Mouse (Mus musculus): ENCODE results near the gene Mgea5. TPM values are rescaled to one million over a fixed set of nuclear protein-coding genes. Genes with fewer than 3 reads are reported as not detected.

Mgea5 gene
- polyA plus RNA-seq, 1 experiment from 2014 or later = 33.0 TPM

DNA sequence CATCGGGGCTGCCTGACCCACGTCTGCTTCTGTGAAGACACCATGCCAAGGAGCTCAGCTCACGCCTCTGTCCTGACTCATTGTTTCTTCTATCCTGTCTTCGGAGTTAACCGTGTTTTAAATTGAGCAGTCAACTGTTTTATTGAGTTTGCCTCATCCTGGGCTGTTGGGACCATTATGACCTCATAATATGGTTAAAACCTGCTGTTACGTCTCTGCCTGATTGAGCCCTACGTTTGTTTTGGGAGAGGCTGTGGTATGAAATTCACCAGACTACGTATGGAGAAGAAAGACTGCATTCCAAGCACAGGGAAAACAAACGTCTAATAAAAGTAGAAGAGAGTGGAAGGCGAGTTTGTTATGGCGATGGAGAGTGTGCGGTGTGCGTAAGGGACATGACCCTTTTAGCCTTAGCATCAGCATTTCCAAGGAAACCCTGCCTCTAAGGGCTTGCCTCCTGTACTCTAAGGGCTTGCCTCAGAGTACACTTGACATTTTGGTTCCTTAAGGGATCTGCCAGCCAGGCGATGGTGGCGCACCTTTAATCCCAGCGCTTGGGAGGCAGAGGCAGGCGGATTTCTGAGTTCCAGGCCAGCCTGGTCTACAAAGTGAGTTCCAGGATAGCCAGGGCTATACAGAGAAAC is 418 bp upstream of the Mgea5 start:
- Histone ChIP-seq H3K27me3 (ENCODE audit: insufficient read depth, low read length) (no peaks in the 10 kb centered on the region), H3K4me2 (ENCODE audit: low read length) (peak overlapping the region; percentile 55), H3K9ac (ENCODE audit: low read depth, low read length) (peak overlapping the region; percentile 20; the same call in 1 of the 2 replicates), H3K36me3 (ENCODE audit: insufficient read depth, low read length) (peaks cover 6% of the 10 kb centered on the region), H3K27ac (peak overlapping the region; percentile 63), H3K4me3 (replicated peaks; ENCODE audit: low read depth, low read length) (peak overlapping the region; percentile 29), H3K4me1 (replicated peaks; ENCODE audit: insufficient read depth, low read length) (peaks cover 14% of the 10 kb centered on the region), H3K9me3 (replicated peaks; ENCODE audit: low read length) (no peaks in the 10 kb centered on the region)
- no peak for TF ChIP-seq CTCF (IDR thresholded peaks at IDR 0.05; ENCODE audit: low read depth)
- ATAC-seq (replicated peaks; ENCODE audit: low FRiP score, low read depth) = no peak
- 29% methylated on average over 17 of the region's 17 CpGs for WGBS
- DNase-seq (ENCODE audit: low spot score) = no peak

DNA sequence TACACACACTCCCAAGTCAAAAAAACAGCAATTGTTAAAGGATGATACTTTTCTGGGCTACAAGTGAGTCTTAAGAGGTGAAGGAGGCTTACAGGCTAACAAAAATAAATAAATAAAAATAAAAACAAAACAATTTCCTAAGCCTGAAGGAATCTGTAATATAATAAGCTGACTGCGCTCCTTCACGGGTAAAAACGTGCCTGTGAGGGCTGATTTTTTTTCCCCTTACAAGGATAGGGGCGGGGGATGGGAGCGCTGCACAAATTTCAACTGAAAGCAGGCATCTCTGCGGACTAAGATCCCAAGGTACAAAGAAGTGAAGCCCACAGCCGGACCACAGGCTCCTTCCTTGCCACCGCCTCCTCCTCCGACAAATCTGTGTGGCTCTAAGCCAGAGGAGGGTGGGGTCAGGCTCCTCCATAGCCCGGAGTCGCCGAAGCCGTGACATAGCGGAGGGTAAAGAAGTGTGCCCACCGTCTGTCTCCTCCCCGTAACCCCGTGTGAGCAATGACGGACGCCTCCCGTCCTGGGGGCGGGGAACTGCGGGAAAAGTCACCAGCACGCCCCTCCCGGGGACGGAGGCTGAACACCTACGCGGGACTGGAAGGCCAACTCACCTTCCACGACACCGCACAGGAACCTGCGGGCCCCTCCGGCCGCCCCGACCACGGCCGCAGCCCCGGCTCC is 1.2 kb downstream of the Mgea5 start:
- Histone ChIP-seq H3K9ac (ENCODE audit: low read depth, low read length) (peak overlapping the region; percentile 94), H3K4me1 (replicated peaks; ENCODE audit: insufficient read depth, low read length) (peaks cover 14% of the 10 kb centered on the region), H3K27me3 (ENCODE audit: insufficient read depth, low read length) (no peaks in the 10 kb centered on the region), H3K4me2 (ENCODE audit: low read length) (peak overlapping the region; percentile 66), H3K4me3 (replicated peaks; ENCODE audit: low read depth, low read length) (peak overlapping the region; percentile 92), H3K27ac (peak overlapping the region; percentile 99), H3K36me3 (ENCODE audit: insufficient read depth, low read length) (peaks cover 14% of the 10 kb centered on the region), H3K9me3 (replicated peaks; ENCODE audit: low read length) (no peaks in the 10 kb centered on the region)
- TF ChIP-seq CTCF (IDR thresholded peaks at IDR 0.05; ENCODE audit: low read depth) = no peak
- WGBS = 0% methylated on average over 36 of the region's 36 CpGs
- ATAC-seq (replicated peaks; ENCODE audit: low FRiP score, low read depth) (peak; percentile 67), DNase-seq (ENCODE audit: low spot score) (peak; percentile 79)

DNA sequence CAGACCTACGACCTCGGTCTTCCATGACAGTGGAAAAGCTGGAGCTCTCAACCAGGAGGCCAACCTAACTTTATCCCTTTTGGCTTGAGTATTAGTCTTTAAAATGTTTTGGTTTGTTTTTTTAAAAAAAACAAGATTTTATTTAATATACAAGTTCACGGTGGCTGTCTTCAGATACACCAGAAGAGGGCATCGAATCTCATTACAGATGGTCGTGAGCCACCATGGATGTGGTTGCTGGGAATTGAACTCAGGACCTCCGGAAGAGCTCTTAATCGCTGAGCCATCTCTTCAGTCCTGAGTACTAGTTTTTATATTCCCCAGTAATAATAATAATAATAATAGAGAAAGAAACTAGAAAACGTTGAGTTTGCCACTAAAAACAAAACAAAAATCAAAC is 2.0 kb downstream of the Mgea5 start:
- no peak for DNase-seq (ENCODE audit: low spot score)
- H3K4me3 ChIP-seq (replicated peaks; ENCODE audit: low read depth, low read length) = peak overlapping the region; percentile 92
- ATAC-seq (replicated peaks; ENCODE audit: low FRiP score, low read depth) = no peak
- peak overlapping the region; percentile 66 for H3K4me2 ChIP-seq (ENCODE audit: low read length)
- peaks cover 21% of the 10 kb centered on the region for H3K36me3 ChIP-seq (ENCODE audit: insufficient read depth, low read length)
- peaks cover 14% of the 10 kb centered on the region for H3K4me1 ChIP-seq (replicated peaks; ENCODE audit: insufficient read depth, low read length)
- TF ChIP-seq CTCF (IDR thresholded peaks at IDR 0.05; ENCODE audit: low read depth) = peak; percentile 15; the same call in 1 of the 2 replicates
- no peaks in the 10 kb centered on the region for H3K9me3 ChIP-seq (replicated peaks; ENCODE audit: low read length)
- H3K27ac ChIP-seq = no peak overlapping the region
- WGBS = 50% methylated on average over 8 of the region's 8 CpGs
- H3K9ac ChIP-seq (ENCODE audit: low read depth, low read length) = peak overlapping the region; percentile 94; the same call in 1 of the 2 replicates
- H3K27me3 ChIP-seq (ENCODE audit: insufficient read depth, low read length) = no peaks in the 10 kb centered on the region

DNA sequence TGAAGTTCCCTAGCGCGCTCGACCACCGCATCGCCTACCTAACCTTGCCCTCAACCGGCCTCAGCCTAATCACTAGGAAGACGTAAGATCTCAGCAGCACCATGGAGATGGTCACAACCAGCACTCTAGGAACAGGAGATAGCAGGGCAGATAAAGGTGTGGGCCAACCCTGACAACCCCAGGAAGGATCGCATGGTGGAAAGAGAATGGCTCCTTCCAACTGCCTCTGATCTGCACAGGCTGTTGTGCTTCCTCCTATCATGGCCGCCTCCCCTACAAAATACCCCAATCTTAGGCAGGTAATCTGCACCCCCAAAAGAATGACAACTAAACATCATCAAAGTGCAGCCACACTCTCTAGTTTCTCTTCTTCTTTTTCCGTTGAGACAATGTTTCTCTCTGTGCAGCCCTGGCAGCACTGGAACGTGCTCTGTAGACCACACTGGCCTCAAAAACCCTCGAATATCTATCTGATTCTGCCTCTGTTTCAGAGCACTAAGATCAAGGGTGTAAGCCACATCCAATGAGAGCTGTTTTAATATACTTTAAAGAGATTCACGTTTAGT is 3.2 kb downstream of the Mgea5 start:
- Histone ChIP-seq H3K9ac (ENCODE audit: low read depth, low read length) (no peak overlapping the region), H3K9me3 (replicated peaks; ENCODE audit: low read length) (no peaks in the 10 kb centered on the region), H3K4me1 (replicated peaks; ENCODE audit: insufficient read depth, low read length) (peaks cover 14% of the 10 kb centered on the region), H3K4me3 (replicated peaks; ENCODE audit: low read depth, low read length) (no peak overlapping the region), H3K4me2 (ENCODE audit: low read length) (peak overlapping the region; percentile 66), H3K36me3 (ENCODE audit: insufficient read depth, low read length) (peaks cover 32% of the 10 kb centered on the region), H3K27me3 (ENCODE audit: insufficient read depth, low read length) (no peaks in the 10 kb centered on the region), H3K27ac (no peak overlapping the region)
- no peak for DNase-seq (ENCODE audit: low spot score)
- no peak for ATAC-seq (replicated peaks; ENCODE audit: low FRiP score, low read depth)
- WGBS = 79% methylated on average over 13 of the region's 13 CpGs
- TF ChIP-seq CTCF (IDR thresholded peaks at IDR 0.05; ENCODE audit: low read depth) = no peak

DNA sequence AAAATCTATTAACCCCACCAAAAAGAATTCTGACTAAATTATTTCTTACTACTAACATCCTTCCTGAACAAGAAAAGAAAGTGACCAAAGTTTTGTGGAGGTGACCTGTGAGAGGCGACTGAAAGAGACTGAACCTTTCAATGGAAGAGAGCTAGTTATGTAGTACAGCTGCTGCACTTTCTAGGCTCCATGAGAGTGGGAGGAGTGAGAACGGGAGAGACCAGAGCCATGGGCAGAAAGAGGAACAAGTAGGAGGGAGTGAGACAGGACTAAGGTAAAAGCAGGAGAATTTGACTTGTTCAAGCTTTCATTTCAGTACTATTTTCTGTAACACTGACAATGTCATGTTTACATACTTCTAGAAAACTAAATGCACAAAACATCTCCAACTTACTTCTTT is 8.2 kb downstream of the Mgea5 start:
- 72% methylated on average over 2 of the region's 2 CpGs for WGBS
- Histone ChIP-seq H3K9me3 (replicated peaks; ENCODE audit: low read length) (no peaks in the 10 kb centered on the region), H3K9ac (ENCODE audit: low read depth, low read length) (no peak overlapping the region), H3K36me3 (ENCODE audit: insufficient read depth, low read length) (peaks cover 70% of the 10 kb centered on the region), H3K4me1 (replicated peaks; ENCODE audit: insufficient read depth, low read length) (peaks cover 4% of the 10 kb centered on the region), H3K27ac (no peak overlapping the region), H3K4me2 (ENCODE audit: low read length) (no peak overlapping the region), H3K27me3 (ENCODE audit: insufficient read depth, low read length) (no peaks in the 10 kb centered on the region), H3K4me3 (replicated peaks; ENCODE audit: low read depth, low read length) (no peak overlapping the region)
- DNase-seq (ENCODE audit: low spot score) (no peak), ATAC-seq (replicated peaks; ENCODE audit: low FRiP score, low read depth) (no peak)
- TF ChIP-seq CTCF (IDR thresholded peaks at IDR 0.05; ENCODE audit: low read depth) = no peak

DNA sequence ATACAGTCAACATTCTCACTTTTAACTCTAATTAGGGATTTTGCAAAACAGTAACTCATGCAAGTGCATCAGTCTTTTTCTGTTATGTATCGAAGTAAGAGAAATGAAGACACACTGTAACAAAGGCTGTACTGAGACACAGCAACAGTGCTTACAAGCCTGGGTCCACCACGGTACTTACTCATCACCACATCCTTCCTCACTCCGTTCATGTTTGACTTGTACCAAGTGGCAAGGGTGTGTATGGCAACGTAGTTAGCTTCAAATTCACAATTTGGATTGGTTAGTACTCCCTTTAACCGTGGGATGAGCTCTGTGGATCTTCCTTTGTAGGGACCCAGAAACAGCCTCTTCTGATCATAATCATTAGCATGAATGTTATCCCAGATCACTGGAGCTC is 12.1 kb downstream of the Mgea5 start:
- Histone ChIP-seq H3K27me3 (ENCODE audit: insufficient read depth, low read length) (no peaks in the 10 kb centered on the region), H3K9me3 (replicated peaks; ENCODE audit: low read length) (no peaks in the 10 kb centered on the region), H3K36me3 (ENCODE audit: insufficient read depth, low read length) (peaks cover 85% of the 10 kb centered on the region), H3K4me2 (ENCODE audit: low read length) (no peak overlapping the region), H3K9ac (ENCODE audit: low read depth, low read length) (no peak overlapping the region), H3K27ac (no peak overlapping the region), H3K4me3 (replicated peaks; ENCODE audit: low read depth, low read length) (no peak overlapping the region), H3K4me1 (replicated peaks; ENCODE audit: insufficient read depth, low read length) (no peaks in the 10 kb centered on the region)
- TF ChIP-seq CTCF (IDR thresholded peaks at IDR 0.05; ENCODE audit: low read depth) = no peak
- DNase-seq (ENCODE audit: low spot score) (no peak), ATAC-seq (replicated peaks; ENCODE audit: low FRiP score, low read depth) (no peak)
- 90% methylated on average over 5 of the region's 5 CpGs for WGBS

Data from kidney, postnatal 0 days (tissue).